Mouse (Mus musculus) liver, adult 2 months (tissue): ENCODE data around the gene Prune1. TPM values are rescaled to one million over a fixed set of nuclear protein-coding genes. Genes with fewer than 3 reads are reported as not detected.

Experiments
- DNase-seq: peaks from one replicate; pipeline ENCODE4 v3.0.0-alpha.2; 2011; ENCODE audit warnings: low read depth, low spot score; ENCODE audit errors: extremely low read depth
- H3K27ac ChIP-seq: fragments of 200-500 bp; replicated peaks from 2 replicates; pipeline ENCODE4 v1.5.1; 2012; ENCODE audit warnings: low read depth, mild to moderate bottlenecking, control low read depth, inconsistent platforms, low read length; ENCODE audit not compliant: insufficient read depth
- H3K27me3 ChIP-seq: fragments of 200-500 bp; 2 replicates; pipeline ENCODE4 v1.6.1; 2012; ENCODE audit warnings: mild to moderate bottlenecking, moderate library complexity, low read length, inconsistent platforms; ENCODE audit not compliant: control insufficient read depth, insufficient read depth
- H3K36me3 ChIP-seq: fragments of 200-500 bp; 2 replicates; pipeline ENCODE4 v1.6.1; 2012; ENCODE audit warnings: low read length, inconsistent platforms; ENCODE audit not compliant: control insufficient read depth, insufficient read depth
- H3K4me1 ChIP-seq: fragments of 200-500 bp; 2 replicates; pipeline ENCODE4 v1.6.1; 2011; ENCODE audit warnings: low read length; ENCODE audit not compliant: control insufficient read depth, insufficient read depth
- H3K4me3 ChIP-seq: fragments of 200-500 bp; 2 replicates; pipeline ENCODE4 v1.5.1; 2011; ENCODE audit warnings: low read depth, mild to moderate bottlenecking, control low read depth, low read length, moderate library complexity; ENCODE audit not compliant: insufficient read depth
- H3K79me2 ChIP-seq: fragments of 200-500 bp; 2 replicates; pipeline ENCODE4 v1.6.1; 2012; ENCODE audit warnings: inconsistent platforms, mild to moderate bottlenecking, low read length, moderate library complexity; ENCODE audit not compliant: control insufficient read depth, insufficient read depth
- H3K9ac ChIP-seq: fragments of 200-500 bp; 2 replicates; pipeline ENCODE4 v1.6.1; 2012; ENCODE audit warnings: low read depth, mild to moderate bottlenecking, control low read depth, inconsistent platforms, low read length
- CTCF ChIP-seq: fragments of 200-500 bp; IDR thresholded peaks from 2 replicates; pipeline ENCODE4 v1.5.1; 2011; ENCODE audit warnings: low read depth, low read length, control low read depth
- POLR2A ChIP-seq: fragments of 200-500 bp; IDR thresholded peaks from 2 replicates; pipeline ENCODE4 v1.6.1; 2011; ENCODE audit warnings: low read length, control low read depth; ENCODE audit not compliant: insufficient read depth; ENCODE audit errors: extremely low read depth
- WGBS: fragments of 180-500 bp; shearing (Covaris S2); methylation state at CpG from one replicate; pipeline ENCODE4 v1.1.7; 2018; 5-methylcytosine and 5-hydroxymethylcytosine counted together
- polyA plus RNA-seq: library from polyadenylated mRNA; depleted of rRNA; stranded (reverse); fragments of >200 nt; gene quantifications from 2 replicates; pipeline ENCODE4 v1.2.3, GENCODE M21; 2012
- total RNA-seq: library from RNA; depleted of rRNA; stranded (reverse); fragments of >200 nt; gene quantifications from 2 replicates; pipeline ENCODE4 v1.2.3, GENCODE M21; 2014

Gene Prune1
- total and polyA plus RNA-seq, 2 experiments = 7.6 to 11.3 TPM

DNA sequence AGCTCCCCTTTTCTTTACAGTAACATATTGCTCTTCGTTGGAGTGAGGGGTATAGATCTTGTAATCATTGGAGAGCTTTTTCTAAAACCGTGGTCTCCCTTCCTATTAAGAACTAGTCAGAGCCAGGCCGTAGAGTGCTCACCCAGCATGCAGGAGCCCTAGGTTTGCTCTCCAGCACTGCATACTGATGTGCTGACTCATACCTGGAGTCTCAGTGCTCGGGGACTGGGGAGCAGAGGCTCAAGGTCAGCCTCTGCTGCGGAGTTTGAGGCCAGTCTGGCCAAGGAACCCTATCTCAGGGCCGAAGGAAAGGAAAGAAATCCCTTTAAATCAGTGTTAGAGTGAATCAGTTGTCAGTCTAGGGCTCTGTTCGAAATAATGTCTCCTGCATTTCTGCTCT is 49.1 kb downstream of the Prune1 start:
- no peak for DNase-seq
- peaks cover 3% of the 10 kb centered on the region for H3K4me1 ChIP-seq
- H3K4me3 ChIP-seq = no peak overlapping the region
- H3K79me2 ChIP-seq = peaks cover 9% of the 10 kb centered on the region; the same call in 1 of the 2 replicates
- 78% methylated on average over 7 of the region's 7 CpGs for WGBS
- no peak overlapping the region for H3K9ac ChIP-seq
- no peak overlapping the region for H3K27ac ChIP-seq
- TF ChIP-seq POLR2A = no peak
- TF ChIP-seq CTCF = no peak
- H3K36me3 ChIP-seq = peaks cover 12% of the 10 kb centered on the region; the same call in 1 of the 2 replicates
- H3K27me3 ChIP-seq = no peaks in the 10 kb centered on the region

DNA sequence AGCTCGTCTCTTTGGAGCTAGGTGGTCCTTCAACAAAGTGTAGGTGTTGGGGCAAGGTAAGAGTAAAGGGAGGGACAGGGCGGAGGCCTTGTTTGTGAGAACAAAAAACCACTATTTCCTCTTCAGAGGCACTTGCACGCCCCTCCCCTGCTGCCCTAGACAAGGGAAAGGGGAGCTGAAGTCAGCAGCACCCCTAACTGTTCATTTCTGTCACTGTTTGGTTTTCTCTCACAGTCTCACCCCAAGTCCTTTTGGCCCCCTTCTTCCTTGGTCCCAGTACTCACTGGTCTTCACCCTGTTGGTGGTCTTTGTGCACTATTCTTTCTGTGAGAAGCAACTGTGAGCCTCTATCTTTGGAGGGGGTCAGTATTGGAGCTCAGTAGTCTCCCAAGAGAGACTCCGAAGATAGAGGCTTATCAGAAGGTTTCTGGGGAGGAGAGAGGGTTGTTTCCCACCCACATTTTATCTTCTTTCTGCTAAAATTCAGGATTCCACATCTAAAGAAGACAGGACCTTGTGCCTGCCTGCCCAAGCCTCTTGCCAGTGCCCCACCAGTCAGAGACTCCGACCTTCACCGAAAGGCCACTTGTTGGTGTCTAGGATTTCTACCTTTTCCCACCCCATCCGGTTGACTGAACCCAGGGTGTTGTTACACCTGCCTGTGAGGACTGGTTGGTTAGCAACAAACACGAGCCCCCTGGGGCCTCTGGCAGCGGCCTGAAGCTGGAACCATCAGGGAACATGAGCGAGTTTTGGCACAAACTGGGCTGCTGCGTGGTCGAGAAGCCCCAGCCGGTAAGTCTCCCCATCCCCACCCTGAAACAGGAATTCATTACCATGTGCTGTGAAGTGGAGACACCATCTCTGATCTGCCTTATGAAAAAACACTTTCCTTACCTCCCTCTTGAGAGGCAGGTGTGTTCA is 50.3 kb downstream of the Prune1 start, which contains the start of gene Mllt11:
TSS of gene Mllt11 (minus strand) at position 874 of the 924 bp plus-strand sequence.
- no peak for DNase-seq
- TF ChIP-seq POLR2A (no peak), CTCF (no peak)
- H3K36me3 ChIP-seq = peaks cover 12% of the 10 kb centered on the region; the same call in 1 of the 2 replicates

DNA sequence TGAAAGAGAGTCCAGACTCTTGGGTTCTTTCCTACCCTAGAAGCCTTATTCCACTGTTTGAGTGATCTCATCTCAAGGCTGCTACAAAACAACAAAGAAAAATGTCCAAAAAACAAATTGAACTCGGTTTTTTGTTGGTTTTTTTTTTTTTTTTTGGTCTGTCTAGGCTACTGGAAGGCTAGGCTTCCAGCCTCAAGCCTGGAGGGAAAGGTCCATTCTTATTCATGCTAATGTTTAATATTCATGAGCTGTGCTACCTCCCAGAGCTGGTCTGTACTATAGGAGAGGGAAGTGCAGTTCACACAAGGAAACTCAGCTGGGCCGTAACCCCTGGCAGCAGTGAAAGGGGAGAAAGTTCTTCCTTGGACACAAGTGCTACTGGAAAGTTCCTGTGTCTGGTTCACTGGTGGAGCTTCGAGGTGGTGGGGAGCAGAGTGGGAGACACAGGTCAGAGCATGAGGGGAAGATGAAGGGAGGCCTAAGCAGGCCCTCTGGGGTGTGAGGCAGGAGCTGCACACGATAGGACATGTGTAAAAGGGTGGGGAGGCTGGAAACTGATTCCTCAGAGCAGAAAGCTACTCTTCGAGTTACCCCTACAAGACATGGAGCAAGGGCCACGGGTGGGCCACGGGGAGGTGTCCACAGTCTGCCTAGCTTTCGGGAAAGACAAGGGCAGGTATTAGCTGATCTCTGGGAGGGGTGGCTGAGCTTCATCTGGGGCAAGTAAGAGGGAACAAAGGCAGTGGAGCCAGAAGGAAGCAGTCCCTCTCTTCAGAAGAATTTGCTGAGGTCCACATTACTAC is 51.2 kb downstream of the Prune1 start:
- Histone ChIP-seq H3K79me2 (peaks cover 9% of the 10 kb centered on the region; the same call in 1 of the 2 replicates), H3K27me3 (no peaks in the 10 kb centered on the region), H3K9ac (peak overlapping the region; percentile 45), H3K4me3 (no peak overlapping the region), H3K36me3 (peaks cover 12% of the 10 kb centered on the region; the same call in 1 of the 2 replicates), H3K4me1 (peaks cover 3% of the 10 kb centered on the region), H3K27ac (peak overlapping the region; percentile 78)
- DNase-seq = no peak
- TF ChIP-seq POLR2A = no peak
- no peak for TF ChIP-seq CTCF
- 69% methylated on average over 8 of the region's 8 CpGs for WGBS

More for the DNA sequence above, 50.3 kb downstream of the Prune1 start, which contains the start of gene Mllt11:
- WGBS = 92% methylated on average over 13 of the region's 13 CpGs
- H3K4me1 ChIP-seq = peaks cover 3% of the 10 kb centered on the region
- peak within 1 kb of the TSS; percentile 45 for H3K9ac ChIP-seq
- peak within 1 kb of the TSS; percentile 57 for H3K27ac ChIP-seq
- H3K27me3 ChIP-seq = no peaks in the 10 kb centered on the region
- no peak within 1 kb of the TSS for H3K4me3 ChIP-seq
- H3K79me2 ChIP-seq = peaks cover 9% of the 10 kb centered on the region; the same call in 1 of the 2 replicates

DNA sequence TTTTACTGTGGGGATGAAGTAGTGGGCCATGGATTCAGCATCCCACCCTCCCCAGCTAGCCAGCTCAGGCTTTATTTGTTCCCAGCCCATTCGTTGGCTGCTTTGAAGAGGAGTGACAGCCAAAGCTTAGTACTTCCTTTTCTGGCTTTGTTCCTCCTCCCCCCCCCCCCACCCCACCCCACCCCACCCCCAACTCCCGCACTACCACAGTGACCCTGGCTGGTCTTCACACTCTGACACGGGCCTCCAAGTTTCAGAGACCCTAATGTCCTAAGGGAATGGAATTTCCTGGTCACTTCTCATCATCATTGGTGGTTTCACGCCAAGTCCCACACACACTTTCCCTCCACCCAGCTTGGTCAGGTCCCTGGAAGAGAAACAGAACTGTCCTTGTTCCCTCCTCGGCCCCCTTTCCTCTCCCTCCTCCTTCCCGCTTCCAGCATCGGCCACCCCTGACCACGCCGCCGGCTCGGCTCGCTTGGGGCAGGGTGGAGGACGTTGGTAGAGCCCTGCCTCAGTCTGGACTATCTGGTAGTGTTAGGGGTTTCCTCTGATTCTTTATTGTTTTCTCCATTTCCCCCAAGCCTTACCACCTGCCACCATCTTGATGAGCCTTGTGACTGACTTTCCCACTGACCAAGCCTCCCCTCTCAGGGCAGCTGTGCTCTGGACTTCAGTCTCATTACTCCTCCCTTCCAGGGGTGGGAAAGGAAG is 51.9 kb downstream of the Prune1 start:
- DNase-seq = no peak
- peaks cover 9% of the 10 kb centered on the region; the same call in 1 of the 2 replicates for H3K79me2 ChIP-seq
- TF ChIP-seq CTCF (no peak), POLR2A (no peak)
- H3K4me1 ChIP-seq = peaks cover 3% of the 10 kb centered on the region
- H3K27ac ChIP-seq = peak overlapping the region; percentile 78
- H3K4me3 ChIP-seq = peak overlapping the region; percentile 74
- no peaks in the 10 kb centered on the region for H3K27me3 ChIP-seq
- 41% methylated on average over 13 of the region's 13 CpGs for WGBS
- peaks cover 12% of the 10 kb centered on the region; the same call in 1 of the 2 replicates for H3K36me3 ChIP-seq
- H3K9ac ChIP-seq = peak overlapping the region; percentile 90
